Mouse (Mus musculus): ENCODE results near the gene Arrdc1. TPM values are rescaled to one million over a fixed set of nuclear protein-coding genes. Genes with fewer than 3 reads are reported as not detected.

Gene Arrdc1
- polyA plus RNA-seq, 1 experiment = 102 TPM

- Histone ChIP-seq H3K4me1 (ENCODE audit: control insufficient read depth, insufficient read depth, low read length) (0 out of 2 replicates have a peak, but pooled peaks cover 2% of the 10 kb centered on the region), H3K27ac (ENCODE audit: insufficient read depth, low read depth, low read length) (no peak overlapping the region), H3K4me3 (ENCODE audit: insufficient read depth, low read length) (no peak overlapping the region)
- TF ChIP-seq POLR2A (IDR thresholded peaks at IDR 0.05; ENCODE audit: borderline replicate concordance, low read depth, low read length) = no peak
- no peak for TF ChIP-seq CTCF (IDR thresholded peaks at IDR 0.05; ENCODE audit: low read depth, low read length)
Observed at GRCm38 (mm10) chr2:24880686-24881085, 54.4 kb downstream of the Arrdc1 start.

Other genes starting within 250 kb of the Arrdc1 start
- 0.16 and 0.52 TPM in 2 replicates for gene Cacna1b, start 172.1 kb downstream of the Arrdc1 start, polyA plus RNA-seq (2012; ENCODE audit: insufficient read depth, insufficient read length, missing spikeins)
- 29.9 and 32.9 TPM in 2 replicates for gene Ehmt1, start 15.6 kb downstream of the Arrdc1 start, polyA plus RNA-seq (2012; ENCODE audit: insufficient read depth, insufficient read length, missing spikeins)
- 6.5 and 7.6 TPM in 2 replicates for gene Zmynd19, start 14.5 kb upstream of the Arrdc1 start, polyA plus RNA-seq (2012; ENCODE audit: insufficient read depth, insufficient read length, missing spikeins)
- 8.2 and 8.7 TPM in 2 replicates for gene Dph7, start 27.1 kb upstream of the Arrdc1 start, polyA plus RNA-seq (2012; ENCODE audit: insufficient read depth, insufficient read length, missing spikeins)
- gene Mrpl41, start 39.8 kb upstream of the Arrdc1 start, polyA plus RNA-seq (2012; ENCODE audit: insufficient read depth, insufficient read length, missing spikeins) = 30.9 and 31.6 TPM in 2 replicates
- 184 and 202 TPM in 2 replicates for gene Pnpla7, start 40.8 kb upstream of the Arrdc1 start, polyA plus RNA-seq (2012; ENCODE audit: insufficient read depth, insufficient read length, missing spikeins)
- 14.4 and 18.0 TPM in 2 replicates for gene Nsmf, start 119.1 kb upstream of the Arrdc1 start, polyA plus RNA-seq (2012; ENCODE audit: insufficient read depth, insufficient read length, missing spikeins)
- gene Entpd8, start 145.1 kb upstream of the Arrdc1 start, polyA plus RNA-seq (2012; ENCODE audit: insufficient read depth, insufficient read length, missing spikeins) = not detected in 2 replicates
- not detected in 2 replicates for gene Noxa1, start 159.9 kb upstream of the Arrdc1 start, polyA plus RNA-seq (2012; ENCODE audit: insufficient read depth, insufficient read length, missing spikeins)
- not detected in 2 replicates for gene Nrarp, start 245.5 kb upstream of the Arrdc1 start, polyA plus RNA-seq (2012; ENCODE audit: insufficient read depth, insufficient read length, missing spikeins)